Mouse (Mus musculus): ENCODE data around the gene 9030612E09Rik. TPM values are rescaled to one million over a fixed set of nuclear protein-coding genes. Genes with fewer than 3 reads are reported as not detected.

Gene 9030612E09Rik
- polyA plus RNA-seq (2015; fragmentation: Nextera tagmentation; extraction: Ambion mirVana): 1.9 TPM in 2 replicates

DNA sequence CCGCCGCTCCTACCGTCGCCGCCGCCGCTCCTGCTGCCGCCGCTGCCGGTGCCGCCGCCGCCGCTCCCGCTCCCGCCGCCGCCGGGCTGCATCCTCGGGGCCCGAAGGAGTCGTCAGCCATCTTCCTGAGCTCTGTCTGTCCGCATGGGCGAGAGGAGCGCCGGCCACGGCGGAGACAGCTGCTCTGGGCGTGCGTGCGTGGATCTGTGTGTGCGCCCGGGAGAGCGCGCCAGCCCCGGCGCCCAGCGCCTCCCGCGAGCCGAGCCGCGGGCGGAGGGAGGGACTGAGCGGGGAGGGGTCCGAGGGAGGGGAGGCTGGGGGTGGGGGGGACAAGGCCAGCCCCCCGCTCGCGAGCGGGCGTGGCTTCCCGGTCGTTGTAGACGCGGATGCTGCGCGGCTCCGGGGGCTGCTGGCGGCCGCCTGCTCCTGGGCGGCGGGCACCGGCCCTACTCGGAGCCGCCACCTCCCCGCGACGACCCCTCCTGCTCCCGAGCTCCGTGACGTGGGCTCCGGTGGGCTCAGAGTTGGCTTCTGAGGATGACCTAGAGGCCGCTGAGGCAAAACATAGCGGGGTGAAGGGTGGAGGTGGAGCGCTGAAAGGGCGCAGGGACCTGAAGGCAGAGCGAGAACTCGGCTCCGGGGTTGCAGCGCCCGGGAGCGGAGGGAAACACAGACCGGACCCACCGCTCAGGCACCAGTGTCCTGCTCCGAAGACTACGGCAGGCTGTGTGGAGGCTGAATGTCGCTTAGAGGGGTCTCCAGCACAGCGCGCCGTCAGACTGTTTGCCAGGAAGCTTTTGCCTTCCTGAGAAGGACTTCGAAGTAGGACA, at the start of gene 9030612E09Rik, which contains the start of gene Sobp:
TSS of gene 9030612E09Rik (plus strand) at position 379 of the 830 bp plus-strand sequence.
TSS of gene Sobp (minus strand) at position 205 of the 830 bp plus-strand sequence.
- peaks cover 48% of the 10 kb centered on the region for H3K4me1 ChIP-seq (replicated peaks)
- H3K9me3 ChIP-seq: no peaks in the 10 kb centered on the region
- H3K9ac ChIP-seq: peak within 1 kb of the TSS; percentile 93
- H3K27ac ChIP-seq (replicated peaks): peak within 1 kb of the TSS; percentile 97
- H3K4me3 ChIP-seq: peak within 1 kb of the TSS; percentile 88
- WGBS: under 1% methylated on average over 61 of the region's 91 CpGs
- no peaks in the 10 kb centered on the region for H3K36me3 ChIP-seq
- H3K4me2 ChIP-seq: peak within 1 kb of the TSS; percentile 88
- H3K27me3 ChIP-seq: peaks cover 14% of the 10 kb centered on the region
- peak; percentile 89 for ATAC-seq (ENCODE audit: low read depth)

DNA sequence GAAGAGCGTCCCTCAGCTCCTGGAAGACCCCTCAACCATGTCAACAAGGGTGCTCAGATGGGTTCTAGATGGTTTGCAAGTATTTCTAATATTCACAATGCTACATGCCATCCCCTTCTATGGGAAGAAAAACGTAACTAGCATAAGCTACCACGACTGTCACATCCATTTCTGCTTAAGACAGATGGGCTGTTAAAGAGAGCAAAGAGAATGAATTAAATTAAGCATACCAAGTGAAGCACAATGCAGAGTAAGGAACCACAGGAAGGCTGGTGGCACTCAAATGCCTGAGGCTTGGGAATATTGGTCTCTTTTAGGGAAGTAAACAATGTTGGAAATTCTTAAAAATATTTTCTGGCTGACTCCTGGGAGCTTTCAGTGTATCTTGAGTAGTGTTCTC, 45.8 kb upstream of the 9030612E09Rik start:
- no peak overlapping the region for H3K27ac ChIP-seq (replicated peaks)

DNA sequence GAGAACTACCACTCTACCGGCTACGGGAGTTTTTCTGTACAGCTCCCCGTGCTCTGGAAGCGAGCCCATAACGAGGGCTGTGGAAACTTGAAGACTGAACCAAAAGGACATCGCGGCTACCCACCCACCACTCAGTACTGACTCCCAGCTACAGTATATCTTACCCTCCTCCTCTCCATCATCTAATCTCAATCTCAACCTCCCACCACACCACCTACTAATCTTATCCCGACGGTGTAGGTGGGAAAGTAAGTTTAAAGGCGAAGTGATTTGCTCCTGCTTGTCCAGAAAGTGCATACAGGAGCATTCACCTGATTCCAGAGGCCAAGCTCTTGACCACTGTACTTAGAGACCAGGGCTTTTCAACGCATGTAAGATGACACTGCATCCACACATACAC, 40.5 kb upstream of the 9030612E09Rik start:
- no peak for ATAC-seq (ENCODE audit: low read depth)
- Histone ChIP-seq H3K4me2 (no peak overlapping the region), H3K4me1 (replicated peaks) (peaks cover 9% of the 10 kb centered on the region), H3K9ac (no peak overlapping the region), H3K27ac (replicated peaks) (no peak overlapping the region), H3K36me3 (0 out of 2 replicates have a peak, but pooled peaks cover 6% of the 10 kb centered on the region), H3K4me3 (no peak overlapping the region), H3K27me3 (no peaks in the 10 kb centered on the region), H3K9me3 (no peaks in the 10 kb centered on the region)
- WGBS: 88% methylated on average over 11 of the region's 11 CpGs

More for the DNA sequence above, 45.8 kb upstream of the 9030612E09Rik start:
- Histone ChIP-seq H3K4me3 (no peak overlapping the region), H3K27me3 (no peaks in the 10 kb centered on the region), H3K9me3 (no peaks in the 10 kb centered on the region), H3K36me3 (peaks cover 7% of the 10 kb centered on the region; the same call in 1 of the 2 replicates), H3K4me2 (no peak overlapping the region), H3K9ac (no peak overlapping the region), H3K4me1 (replicated peaks) (peaks cover 32% of the 10 kb centered on the region)
- 31% methylated on average over 3 of the region's 3 CpGs for WGBS
- no peak for ATAC-seq (ENCODE audit: low read depth)

DNA sequence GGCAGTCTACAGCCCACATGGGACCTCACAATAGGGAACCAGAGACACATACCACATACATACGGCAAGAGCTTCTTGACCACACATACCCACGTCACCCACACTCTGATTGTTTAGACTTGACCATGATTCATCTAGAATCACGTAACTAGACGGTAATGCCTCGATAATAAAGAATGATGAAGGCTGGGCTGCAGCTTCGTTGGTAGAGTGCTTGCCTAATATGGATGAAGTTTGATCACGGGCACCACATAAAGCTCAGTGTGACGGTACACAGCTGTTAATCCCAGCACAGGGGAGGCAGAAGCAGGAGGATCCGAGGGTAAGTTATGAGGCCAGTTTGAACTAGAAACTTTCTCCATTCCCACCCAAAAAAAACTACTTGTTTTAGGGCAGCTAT, 31.3 kb upstream of the 9030612E09Rik start:
- Histone ChIP-seq H3K36me3 (no peaks in the 10 kb centered on the region), H3K4me2 (no peak overlapping the region), H3K4me3 (no peak overlapping the region), H3K4me1 (replicated peaks) (no peaks in the 10 kb centered on the region), H3K9ac (no peak overlapping the region), H3K27ac (replicated peaks) (no peak overlapping the region), H3K9me3 (no peaks in the 10 kb centered on the region), H3K27me3 (no peaks in the 10 kb centered on the region)
- 82% methylated on average over 9 of the region's 9 CpGs for WGBS
- ATAC-seq (ENCODE audit: low read depth): no peak

DNA sequence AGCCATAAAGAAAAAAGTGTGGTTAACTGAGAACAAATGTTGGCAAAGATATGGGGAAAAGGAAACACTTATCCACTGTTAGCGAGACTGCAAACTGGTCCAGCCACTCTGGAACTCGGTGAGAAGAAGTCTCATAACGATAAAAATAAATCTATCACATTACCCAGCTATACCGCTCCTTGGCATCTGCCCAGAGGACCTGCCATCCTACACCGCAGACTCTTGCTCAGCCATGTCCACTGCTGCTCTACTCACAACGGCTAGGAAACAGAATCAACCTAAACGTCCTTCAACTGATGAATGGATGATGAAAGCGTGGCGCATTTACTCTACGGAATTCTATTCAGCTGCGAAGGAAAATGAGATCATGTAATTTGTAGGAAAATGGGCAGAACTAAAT, 26.0 kb upstream of the 9030612E09Rik start:
- peaks cover 2% of the 10 kb centered on the region for H3K4me1 ChIP-seq (replicated peaks)
- no peaks in the 10 kb centered on the region for H3K9me3 ChIP-seq
- no peaks in the 10 kb centered on the region for H3K27me3 ChIP-seq
- WGBS: 80% methylated on average over 11 of the region's 11 CpGs
- no peak overlapping the region for H3K4me2 ChIP-seq
- no peak overlapping the region for H3K27ac ChIP-seq (replicated peaks)
- H3K9ac ChIP-seq: no peak overlapping the region
- no peaks in the 10 kb centered on the region for H3K36me3 ChIP-seq
- no peak overlapping the region for H3K4me3 ChIP-seq
- no peak for ATAC-seq (ENCODE audit: low read depth)

DNA sequence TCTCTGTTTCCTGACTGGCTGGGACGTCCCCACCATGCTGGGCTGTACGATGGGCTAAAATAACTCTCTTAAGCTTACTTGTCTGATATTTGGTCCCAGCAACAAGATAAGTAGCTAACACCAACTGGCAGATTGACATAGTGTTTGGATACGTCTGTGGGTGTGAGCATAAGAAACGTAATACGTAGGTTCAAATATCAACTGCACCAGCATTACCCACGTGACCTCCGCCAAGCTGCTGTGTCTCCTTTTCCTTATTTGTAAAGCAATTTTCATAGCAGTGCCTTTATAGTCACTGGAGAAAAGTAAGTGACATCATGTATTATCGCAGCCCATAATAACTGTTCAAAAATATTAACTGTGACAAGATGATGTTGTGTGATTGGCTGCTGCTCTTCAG, 21.9 kb upstream of the 9030612E09Rik start:
- H3K27ac ChIP-seq (replicated peaks): no peak overlapping the region
- peaks cover 2% of the 10 kb centered on the region; the same call in 1 of the 2 replicates for H3K36me3 ChIP-seq
- H3K4me3 ChIP-seq: no peak overlapping the region
- 87% methylated on average over 8 of the region's 8 CpGs for WGBS
- H3K9ac ChIP-seq: no peak overlapping the region
- H3K4me2 ChIP-seq: no peak overlapping the region
- H3K27me3 ChIP-seq: no peaks in the 10 kb centered on the region
- H3K9me3 ChIP-seq: no peaks in the 10 kb centered on the region
- ATAC-seq (ENCODE audit: low read depth): no peak
- peaks cover 29% of the 10 kb centered on the region for H3K4me1 ChIP-seq (replicated peaks)

DNA sequence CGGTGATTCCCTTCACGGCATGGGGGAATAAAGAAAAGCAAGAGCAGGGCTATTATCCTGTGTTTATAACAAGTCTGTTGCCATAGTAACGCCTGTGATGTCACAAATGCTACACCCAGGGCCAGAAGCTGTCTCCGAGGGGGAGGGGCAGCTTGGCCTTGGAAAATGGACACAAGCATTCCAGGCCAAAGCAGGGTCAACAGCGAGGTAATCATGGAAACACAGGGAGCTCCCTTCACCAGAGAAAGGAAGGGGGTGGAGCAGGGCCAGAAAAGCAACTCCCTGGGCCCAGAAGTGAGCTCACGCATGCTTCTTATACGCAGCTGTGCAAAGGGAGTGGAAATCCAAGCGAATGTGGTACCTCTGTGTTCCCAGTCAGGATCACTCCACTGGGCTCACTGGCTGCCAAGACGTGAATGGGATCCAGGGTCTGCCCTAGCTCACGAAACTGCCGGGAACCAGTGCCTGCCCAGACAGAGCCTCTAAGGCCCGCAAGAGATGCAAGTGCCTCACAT, 19.4 kb upstream of the 9030612E09Rik start:
- peak overlapping the region; percentile 6; the same call in 1 of the 2 replicates for H3K9ac ChIP-seq

DNA sequence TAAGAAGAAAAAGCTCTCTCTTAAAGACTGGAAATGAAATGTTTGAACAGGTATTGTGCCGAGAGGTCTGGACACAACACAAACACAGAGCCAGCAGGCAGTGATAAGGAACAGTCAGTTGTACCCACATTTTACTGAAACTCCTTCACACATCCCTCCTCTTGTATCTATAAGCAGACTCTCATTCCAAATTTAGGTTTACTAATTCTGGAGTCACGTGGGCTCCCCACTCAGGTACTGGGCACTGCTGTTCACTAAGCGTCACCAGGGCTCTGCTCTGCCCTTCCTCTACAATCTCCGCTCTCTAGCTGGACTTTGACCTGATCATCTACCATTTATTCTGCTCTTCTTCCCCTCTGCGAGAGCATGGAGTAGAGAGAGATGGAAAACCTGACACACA, 15.6 kb upstream of the 9030612E09Rik start:
- Histone ChIP-seq H3K9ac (no peak overlapping the region), H3K36me3 (peaks cover 12% of the 10 kb centered on the region; the same call in 1 of the 2 replicates), H3K27me3 (no peaks in the 10 kb centered on the region), H3K27ac (replicated peaks) (no peak overlapping the region), H3K4me3 (no peak overlapping the region), H3K4me1 (replicated peaks) (peaks cover 34% of the 10 kb centered on the region), H3K4me2 (no peak overlapping the region), H3K9me3 (no peaks in the 10 kb centered on the region)
- 87% methylated on average over 5 of the region's 5 CpGs for WGBS
- ATAC-seq (ENCODE audit: low read depth): no peak

More for the DNA sequence above, 19.4 kb upstream of the 9030612E09Rik start:
- H3K9me3 ChIP-seq: no peaks in the 10 kb centered on the region
- peak overlapping the region; percentile 43 for H3K4me2 ChIP-seq
- ATAC-seq (ENCODE audit: low read depth): peak; percentile 82
- WGBS: 6% methylated on average over 12 of the region's 12 CpGs
- H3K4me3 ChIP-seq: 0 out of 2 replicates have a peak overlapping the region, but pooled peaks have one; percentile 5
- peaks cover 12% of the 10 kb centered on the region; the same call in 1 of the 2 replicates for H3K36me3 ChIP-seq
- peak overlapping the region; percentile 77 for H3K27ac ChIP-seq (replicated peaks)
- H3K4me1 ChIP-seq (replicated peaks): peaks cover 33% of the 10 kb centered on the region
- H3K27me3 ChIP-seq: no peaks in the 10 kb centered on the region

DNA sequence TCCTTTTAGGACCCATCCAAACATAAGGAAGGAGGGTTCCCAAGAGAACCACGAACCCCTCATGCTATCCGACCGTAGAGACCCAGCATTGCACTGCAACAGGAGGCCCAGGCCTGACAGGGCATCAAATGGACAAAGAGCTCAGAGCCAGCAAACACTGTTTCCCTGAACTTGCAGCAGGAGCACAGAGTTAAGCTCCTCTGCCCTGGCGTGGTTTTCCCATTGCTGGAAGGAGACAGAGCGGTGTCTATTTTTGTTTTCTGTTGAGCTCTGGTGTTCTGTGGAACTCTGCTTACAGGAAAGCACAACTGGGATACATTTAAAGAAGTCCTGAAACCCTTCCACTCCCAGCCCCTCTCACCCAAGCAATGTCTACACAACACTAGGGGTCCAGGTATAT, 15.2 kb upstream of the 9030612E09Rik start:
- 86% methylated on average over 5 of the region's 5 CpGs for WGBS
- Histone ChIP-seq H3K9me3 (no peaks in the 10 kb centered on the region), H3K9ac (no peak overlapping the region), H3K4me2 (no peak overlapping the region), H3K27me3 (no peaks in the 10 kb centered on the region), H3K36me3 (peaks cover 12% of the 10 kb centered on the region; the same call in 1 of the 2 replicates), H3K27ac (replicated peaks) (no peak overlapping the region), H3K4me3 (no peak overlapping the region), H3K4me1 (replicated peaks) (peaks cover 30% of the 10 kb centered on the region)
- no peak for ATAC-seq (ENCODE audit: low read depth)

DNA sequence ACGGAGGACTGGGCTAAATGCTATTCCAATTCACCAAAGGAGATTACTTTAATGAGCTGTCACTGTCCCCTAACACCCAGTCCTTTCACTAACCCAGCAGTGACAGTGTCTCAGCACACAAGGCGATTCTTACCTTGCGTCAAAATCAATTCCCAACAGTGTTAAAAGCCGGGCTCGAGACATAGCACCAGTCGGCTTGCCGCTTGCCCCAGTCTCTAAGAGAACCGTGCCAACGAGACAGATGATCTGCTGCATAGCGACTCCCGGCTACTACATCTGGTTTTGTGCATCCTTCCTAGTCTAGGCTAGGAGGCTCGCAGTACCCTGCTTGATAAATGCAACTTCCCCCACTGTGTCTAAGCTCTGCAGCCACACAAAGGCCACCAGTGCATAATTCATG, 12.2 kb upstream of the 9030612E09Rik start:
- WGBS: 42% methylated on average over 12 of the region's 12 CpGs
- Histone ChIP-seq H3K4me1 (replicated peaks) (peaks cover 17% of the 10 kb centered on the region), H3K4me2 (peak overlapping the region; percentile 30), H3K9me3 (peaks cover 4% of the 10 kb centered on the region; the same call in 1 of the 2 replicates), H3K36me3 (peaks cover 12% of the 10 kb centered on the region; the same call in 1 of the 2 replicates), H3K4me3 (no peak overlapping the region), H3K9ac (no peak overlapping the region; the same call in 1 of the 2 replicates), H3K27ac (replicated peaks) (peak overlapping the region; percentile 69), H3K27me3 (no peaks in the 10 kb centered on the region)
- ATAC-seq (ENCODE audit: low read depth): peak; percentile 69; the same call in 1 of the 2 replicates

DNA sequence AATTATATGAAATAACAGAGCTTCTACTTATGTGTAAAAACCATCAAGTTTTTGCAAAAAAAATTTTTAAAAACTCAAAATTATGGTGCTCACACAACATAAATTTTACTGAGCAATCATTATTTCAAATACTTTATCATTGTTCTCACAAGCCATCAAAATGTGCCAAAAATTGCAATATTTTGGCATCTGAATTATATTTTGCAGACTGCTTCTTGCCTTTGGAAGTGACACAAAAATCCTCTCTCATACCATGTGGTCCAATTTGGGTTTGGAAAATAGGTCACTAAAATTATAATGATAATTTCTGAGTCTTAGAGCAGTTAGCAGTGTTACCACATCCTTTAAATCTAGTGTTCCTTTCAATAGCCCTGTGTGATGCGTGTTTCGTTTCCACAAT, 10.1 kb upstream of the 9030612E09Rik start:
- peaks cover 4% of the 10 kb centered on the region; the same call in 1 of the 2 replicates for H3K9me3 ChIP-seq
- no peak for ATAC-seq (ENCODE audit: low read depth)
- 93% methylated on average over 2 of the region's 2 CpGs for WGBS
- peaks cover 4% of the 10 kb centered on the region; the same call in 1 of the 2 replicates for H3K36me3 ChIP-seq
- no peak overlapping the region for H3K4me3 ChIP-seq
- H3K27me3 ChIP-seq: peaks cover 3% of the 10 kb centered on the region; the same call in 1 of the 2 replicates
- peaks cover 32% of the 10 kb centered on the region for H3K4me1 ChIP-seq (replicated peaks)
- no peak overlapping the region for H3K27ac ChIP-seq (replicated peaks)
- no peak overlapping the region for H3K9ac ChIP-seq
- H3K4me2 ChIP-seq: no peak overlapping the region

DNA sequence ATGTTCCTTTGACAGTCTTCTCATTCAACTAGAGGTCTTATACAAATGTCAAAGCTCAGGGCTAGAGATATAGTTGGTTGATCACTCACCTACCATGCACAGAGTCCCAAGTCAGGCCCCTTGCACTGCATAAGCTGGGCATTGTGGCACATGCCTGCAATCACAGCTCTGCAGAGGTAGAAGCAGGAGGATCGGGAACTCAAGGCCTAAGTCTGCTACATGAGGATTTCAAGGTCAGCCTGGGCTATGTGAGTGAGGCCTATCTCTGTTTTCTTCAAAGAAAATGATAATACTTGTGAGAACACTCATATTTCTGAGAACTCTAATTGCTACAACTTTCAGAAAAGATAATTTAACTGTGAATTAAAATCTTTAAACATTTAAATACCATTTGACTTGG, 8.4 kb upstream of the 9030612E09Rik start:
- H3K4me2 ChIP-seq: no peak overlapping the region
- no peak overlapping the region for H3K27ac ChIP-seq (replicated peaks)
- no peaks in the 10 kb centered on the region; the same call in 1 of the 2 replicates for H3K36me3 ChIP-seq
- peaks cover 7% of the 10 kb centered on the region; the same call in 1 of the 2 replicates for H3K27me3 ChIP-seq
- WGBS: 100% methylated on average over 1 of the region's 1 CpGs
- no peak overlapping the region for H3K4me3 ChIP-seq
- H3K4me1 ChIP-seq (replicated peaks): peaks cover 46% of the 10 kb centered on the region
- H3K9me3 ChIP-seq: peaks cover 4% of the 10 kb centered on the region; the same call in 1 of the 2 replicates
- ATAC-seq (ENCODE audit: low read depth): no peak
- H3K9ac ChIP-seq: no peak overlapping the region

Data from neural tube, embryonic 13.5 days (tissue).